Mouse (Mus musculus): ENCODE measurements at regions not wholly inside any gene's neighbourhood (a gene's known extent, or its start where the extent isn't known, plus 50 kb on each side); places are given as distances from the start of the nearest gene placed in this dataset.

GRCm38 (mm10) chr10:12116662-12117303, 752.4 kb downstream of the Utrn start:
- Histone ChIP-seq H3K36me3 (replicated peaks) (no peaks in the 10 kb centered on the region), H3K9me3 (replicated peaks) (no peaks in the 10 kb centered on the region), H3K4me1 (ENCODE audit: insufficient read depth, low read depth, low read length) (no peaks in the 10 kb centered on the region), H3K4me3 (ENCODE audit: low read depth, low read length) (no peak overlapping the region), H3K27me3 (ENCODE audit: insufficient read depth, low read length) (no peaks in the 10 kb centered on the region)
- ATAC-seq (ENCODE audit: extremely low read depth, insufficient number of reproducible peaks, low FRiP score, poor library complexity, severe bottlenecking) (no peak), DNase-seq (ENCODE audit: low spot score) (no peak)
- TF ChIP-seq GATA1 (IDR thresholded peaks at IDR 0.05; ENCODE audit: borderline replicate concordance, low read length) (no peak), GATA2 (IDR thresholded peaks at IDR 0.05; ENCODE audit: borderline replicate concordance, low read depth, low read length) (no peak), CTCF (IDR thresholded peaks at IDR 0.05; ENCODE audit: low read depth, low read length) (no peak), TAL1 (conservative IDR thresholded peaks at IDR 0.05; ENCODE audit: low read depth, low read length) (no peak), POLR2AphosphoS5 (IDR thresholded peaks at IDR 0.05; ENCODE audit: insufficient replicate concordance, low read depth, low read length) (no peak)

- H3K4me3 ChIP-seq (ENCODE audit: low read depth, low read length) = no peak overlapping the region
- no peak for DNase-seq (ENCODE audit: low spot score)
- no peak for TF ChIP-seq CTCF (IDR thresholded peaks at IDR 0.05; ENCODE audit: low read depth, low read length)
- no peak for TF ChIP-seq POLR2AphosphoS5 (IDR thresholded peaks at IDR 0.05; ENCODE audit: insufficient replicate concordance, low read depth, low read length)
- no peak for TF ChIP-seq GATA2 (IDR thresholded peaks at IDR 0.05; ENCODE audit: borderline replicate concordance, low read depth, low read length)
- no peak for TF ChIP-seq TAL1 (conservative IDR thresholded peaks at IDR 0.05; ENCODE audit: low read depth, low read length)
- no peak for TF ChIP-seq GATA1 (IDR thresholded peaks at IDR 0.05; ENCODE audit: borderline replicate concordance, low read length)
- no peak for ATAC-seq (ENCODE audit: extremely low read depth, insufficient number of reproducible peaks, low FRiP score, poor library complexity, severe bottlenecking)
- H3K9me3 ChIP-seq (replicated peaks) = no peaks in the 10 kb centered on the region
- H3K4me1 ChIP-seq (ENCODE audit: insufficient read depth, low read depth, low read length) = no peaks in the 10 kb centered on the region
- no peaks in the 10 kb centered on the region for H3K27me3 ChIP-seq (ENCODE audit: insufficient read depth, low read length)
- no peaks in the 10 kb centered on the region for H3K36me3 ChIP-seq (replicated peaks)
Observed at GRCm38 (mm10) chr10:12124272-12124671, 744.9 kb downstream of the Utrn start.

- ATAC-seq (ENCODE audit: extremely low read depth, insufficient number of reproducible peaks, low FRiP score, poor library complexity, severe bottlenecking) (no peak), DNase-seq (ENCODE audit: low spot score) (no peak)
- no peak for TF ChIP-seq POLR2AphosphoS5 (IDR thresholded peaks at IDR 0.05; ENCODE audit: insufficient replicate concordance, low read depth, low read length)
- Histone ChIP-seq H3K4me1 (ENCODE audit: insufficient read depth, low read depth, low read length) (no peaks in the 10 kb centered on the region), H3K9me3 (replicated peaks) (no peaks in the 10 kb centered on the region), H3K4me3 (ENCODE audit: low read depth, low read length) (no peak overlapping the region), H3K27me3 (ENCODE audit: insufficient read depth, low read length) (no peaks in the 10 kb centered on the region), H3K36me3 (replicated peaks) (no peaks in the 10 kb centered on the region)
Observed at GRCm38 (mm10) chr10:12129486-12129885, 739.7 kb downstream of the Utrn start.

GRCm38 (mm10) chr10:12144691-12145090, 724.5 kb downstream of the Utrn start:
- H3K36me3 ChIP-seq (replicated peaks) = no peaks in the 10 kb centered on the region
- ATAC-seq (ENCODE audit: extremely low read depth, insufficient number of reproducible peaks, low FRiP score, poor library complexity, severe bottlenecking) (no peak), DNase-seq (ENCODE audit: low spot score) (no peak)
- H3K9me3 ChIP-seq (replicated peaks) = no peaks in the 10 kb centered on the region
- H3K27me3 ChIP-seq (ENCODE audit: insufficient read depth, low read length) = peaks cover 2% of the 10 kb centered on the region; the same call in 1 of the 2 replicates
- H3K4me1 ChIP-seq (ENCODE audit: insufficient read depth, low read depth, low read length) = no peaks in the 10 kb centered on the region
- TF ChIP-seq TAL1 (conservative IDR thresholded peaks at IDR 0.05; ENCODE audit: low read depth, low read length) (no peak), CTCF (IDR thresholded peaks at IDR 0.05; ENCODE audit: low read depth, low read length) (no peak), POLR2AphosphoS5 (IDR thresholded peaks at IDR 0.05; ENCODE audit: insufficient replicate concordance, low read depth, low read length) (no peak), GATA1 (IDR thresholded peaks at IDR 0.05; ENCODE audit: borderline replicate concordance, low read length) (no peak), GATA2 (IDR thresholded peaks at IDR 0.05; ENCODE audit: borderline replicate concordance, low read depth, low read length) (no peak)
- no peak overlapping the region for H3K4me3 ChIP-seq (ENCODE audit: low read depth, low read length)

- Histone ChIP-seq H3K9me3 (replicated peaks) (no peaks in the 10 kb centered on the region), H3K36me3 (replicated peaks) (no peaks in the 10 kb centered on the region), H3K27me3 (ENCODE audit: insufficient read depth, low read length) (peaks cover 2% of the 10 kb centered on the region; the same call in 1 of the 2 replicates), H3K4me3 (ENCODE audit: low read depth, low read length) (no peak overlapping the region), H3K4me1 (ENCODE audit: insufficient read depth, low read depth, low read length) (no peaks in the 10 kb centered on the region)
- ATAC-seq (ENCODE audit: extremely low read depth, insufficient number of reproducible peaks, low FRiP score, poor library complexity, severe bottlenecking) (no peak), DNase-seq (ENCODE audit: low spot score) (no peak)
- TF ChIP-seq GATA2 (IDR thresholded peaks at IDR 0.05; ENCODE audit: borderline replicate concordance, low read depth, low read length) = no peak
- no peak for TF ChIP-seq TAL1 (conservative IDR thresholded peaks at IDR 0.05; ENCODE audit: low read depth, low read length)
- no peak for TF ChIP-seq CTCF (IDR thresholded peaks at IDR 0.05; ENCODE audit: low read depth, low read length)
- TF ChIP-seq POLR2AphosphoS5 (IDR thresholded peaks at IDR 0.05; ENCODE audit: insufficient replicate concordance, low read depth, low read length) = no peak
- no peak for TF ChIP-seq GATA1 (IDR thresholded peaks at IDR 0.05; ENCODE audit: borderline replicate concordance, low read length)
Observed at GRCm38 (mm10) chr10:12146942-12147537, 722.1 kb downstream of the Utrn start.

- ATAC-seq (ENCODE audit: extremely low read depth, insufficient number of reproducible peaks, low FRiP score, poor library complexity, severe bottlenecking) (no peak), DNase-seq (ENCODE audit: low spot score) (no peak)
- TF ChIP-seq GATA1 (IDR thresholded peaks at IDR 0.05; ENCODE audit: borderline replicate concordance, low read length) (no peak), TAL1 (conservative IDR thresholded peaks at IDR 0.05; ENCODE audit: low read depth, low read length) (no peak), GATA2 (IDR thresholded peaks at IDR 0.05; ENCODE audit: borderline replicate concordance, low read depth, low read length) (no peak), POLR2AphosphoS5 (IDR thresholded peaks at IDR 0.05; ENCODE audit: insufficient replicate concordance, low read depth, low read length) (no peak), CTCF (IDR thresholded peaks at IDR 0.05; ENCODE audit: low read depth, low read length) (no peak)
- no peaks in the 10 kb centered on the region for H3K9me3 ChIP-seq (replicated peaks)
- H3K4me3 ChIP-seq (ENCODE audit: low read depth, low read length) = no peak overlapping the region
- no peaks in the 10 kb centered on the region for H3K4me1 ChIP-seq (ENCODE audit: insufficient read depth, low read depth, low read length)
- no peaks in the 10 kb centered on the region for H3K27me3 ChIP-seq (ENCODE audit: insufficient read depth, low read length)
- no peaks in the 10 kb centered on the region for H3K36me3 ChIP-seq (replicated peaks)
Observed at GRCm38 (mm10) chr10:12170243-12170642, 698.9 kb downstream of the Utrn start.

Data from G1E (cell line).